Mouse (Mus musculus): Measurements from ENCODE around the gene Ndufa1.
"Not testable (repeated sequence)": the region's sequence is repeated elsewhere in the genome, so short reads cannot be mapped to it uniquely, and the experiment has no call there.

DNA sequence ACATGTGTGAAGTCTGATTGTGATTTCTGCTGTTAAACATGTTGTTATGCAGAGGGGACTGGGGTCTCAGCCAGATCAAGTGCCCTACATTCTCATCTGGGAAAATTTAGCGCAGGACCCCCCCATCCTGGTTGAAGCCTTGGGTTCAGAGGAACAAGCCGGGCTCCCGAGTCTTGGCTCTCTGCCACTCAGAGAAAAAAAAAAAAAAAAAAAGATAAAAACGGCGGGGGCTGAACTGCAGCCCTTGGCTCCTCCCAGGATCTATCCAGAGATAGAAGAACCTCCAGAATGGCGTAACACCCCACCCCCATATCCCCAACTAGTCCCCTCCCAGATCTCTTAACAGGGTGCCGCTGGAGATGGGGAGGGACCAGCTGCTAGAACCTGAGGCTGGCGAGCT, 6.6 kb downstream of the Ndufa1 start:
- not testable (repeated sequence) for TF ChIP-seq POLR2A, CTCF (IDR thresholded peaks at IDR 0.05; ENCODE audit: insufficient read depth, low read depth, low read length)

Measured in olfactory bulb, adult 2 months (tissue).